Mouse (Mus musculus): ENCODE measurements around the gene Hspa12b. TPM values are rescaled to one million over a fixed set of nuclear protein-coding genes. Genes with fewer than 3 reads are reported as not detected.
A peak's percentile ranks its signal among the peaks of the same experiment; 100 is the strongest.

Hspa12b gene
- polyA plus RNA-seq, 1 experiment from 2014 or later, result 14.2 TPM

DNA sequence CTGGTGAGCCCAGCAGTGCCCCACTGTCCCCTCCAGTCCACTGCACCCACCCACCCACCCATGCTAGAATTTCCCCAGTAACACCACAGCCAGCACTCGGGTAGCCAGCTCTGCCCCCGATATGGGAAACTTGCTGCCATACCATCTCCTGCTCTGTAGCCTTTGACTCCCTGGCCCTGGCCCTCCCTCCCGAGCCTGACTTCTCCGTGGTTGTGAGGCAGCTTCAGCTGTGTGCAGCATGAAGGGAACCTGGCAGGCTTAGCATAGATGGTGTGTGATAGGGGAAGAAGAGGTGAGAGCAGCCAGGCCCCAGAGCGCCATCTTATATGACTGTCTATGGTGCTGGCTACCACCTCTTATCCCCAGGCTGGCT, 13.4 kb downstream of the Hspa12b start:
- H3K9me3 ChIP-seq (ENCODE audit: control insufficient read depth, low read depth, low read length), result no peaks in the 10 kb centered on the region
- 63% methylated on average over 5 of the region's 5 CpGs for WGBS
- H3K4me1 ChIP-seq (ENCODE audit: control insufficient read depth, insufficient read depth, low read length), result no peaks in the 10 kb centered on the region
- H3K4me3 ChIP-seq (ENCODE audit: low read depth, low read length), result no peak overlapping the region
- 0 out of 2 replicates have a peak overlapping the region, but pooled peaks have one; percentile 61 for H3K27ac ChIP-seq (ENCODE audit: low read length)
- no peaks in the 10 kb centered on the region for H3K27me3 ChIP-seq (ENCODE audit: control insufficient read depth, insufficient read depth, low read length)
- peaks cover 48% of the 10 kb centered on the region for H3K36me3 ChIP-seq (ENCODE audit: control insufficient read depth, insufficient read depth, low read length)
- H3K4me2 ChIP-seq (replicated peaks; ENCODE audit: low read depth, low read length), result no peak overlapping the region
- ATAC-seq (ENCODE audit: insufficient number of reproducible peaks, insufficient read depth, low FRiP score, low read depth), result no peak
- H3K9ac ChIP-seq (replicated peaks; ENCODE audit: low read depth, low read length), result no peak overlapping the region

DNA sequence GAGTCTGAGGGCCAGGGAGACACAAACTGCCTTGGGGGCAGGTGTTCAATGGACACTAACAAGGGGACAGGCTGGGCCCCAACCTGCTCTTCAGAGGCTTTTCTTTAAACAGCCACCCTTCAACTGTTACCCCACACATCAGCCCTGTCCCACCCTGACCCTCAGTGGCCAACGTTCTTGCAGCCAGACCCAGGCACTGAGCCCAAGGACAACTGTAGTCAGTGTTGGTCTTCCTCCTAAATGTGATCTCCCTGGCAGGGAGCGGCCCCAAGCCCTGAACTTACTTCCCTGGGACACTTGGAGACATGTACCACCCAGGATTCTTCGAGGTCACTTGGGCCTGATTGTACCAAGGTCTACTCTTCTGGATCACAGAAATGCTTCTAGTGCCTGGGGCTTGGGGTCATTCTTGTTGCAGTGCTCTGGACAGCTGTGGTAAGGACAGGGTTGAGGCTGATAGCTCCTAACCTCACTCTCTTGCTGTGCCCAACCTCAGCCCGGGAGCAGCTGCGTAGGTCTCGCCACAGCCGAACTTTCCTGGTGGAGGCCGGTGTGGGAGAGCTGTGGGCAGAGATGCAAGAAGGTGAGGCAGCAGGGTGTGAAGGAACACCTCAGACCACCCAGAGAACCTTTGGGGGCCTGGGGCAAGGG, 14.4 kb downstream of the Hspa12b start:
- no peak overlapping the region for H3K9ac ChIP-seq (replicated peaks; ENCODE audit: low read depth, low read length)
- H3K36me3 ChIP-seq (ENCODE audit: control insufficient read depth, insufficient read depth, low read length), result peaks cover 49% of the 10 kb centered on the region
- H3K9me3 ChIP-seq (ENCODE audit: control insufficient read depth, low read depth, low read length), result no peaks in the 10 kb centered on the region
- H3K27ac ChIP-seq (ENCODE audit: low read length), result no peak overlapping the region
- H3K27me3 ChIP-seq (ENCODE audit: control insufficient read depth, insufficient read depth, low read length), result no peaks in the 10 kb centered on the region
- H3K4me1 ChIP-seq (ENCODE audit: control insufficient read depth, insufficient read depth, low read length), result no peaks in the 10 kb centered on the region
- 83% methylated on average over 8 of the region's 8 CpGs for WGBS
- H3K4me2 ChIP-seq (replicated peaks; ENCODE audit: low read depth, low read length), result no peak overlapping the region
- no peak overlapping the region for H3K4me3 ChIP-seq (ENCODE audit: low read depth, low read length)
- ATAC-seq (ENCODE audit: insufficient number of reproducible peaks, insufficient read depth, low FRiP score, low read depth), result no peak

DNA sequence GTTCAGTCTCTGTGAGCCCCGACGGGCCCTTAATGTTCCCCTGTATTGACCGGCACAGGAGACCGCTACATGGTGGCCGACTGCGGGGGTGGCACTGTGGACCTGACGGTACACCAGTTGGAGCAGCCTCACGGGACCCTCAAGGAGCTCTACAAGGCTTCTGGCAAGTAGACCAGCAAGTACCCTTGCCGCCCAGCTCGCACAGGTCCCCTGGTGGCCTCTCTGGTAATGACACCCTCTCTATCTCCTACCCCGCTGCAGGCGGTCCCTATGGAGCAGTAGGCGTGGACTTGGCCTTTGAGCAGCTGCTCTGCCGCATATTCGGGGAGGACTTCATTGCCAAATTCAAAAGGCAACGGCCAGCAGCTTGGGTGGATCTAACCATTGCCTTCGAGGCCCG, 15.5 kb downstream of the Hspa12b start:
- H3K9ac ChIP-seq (replicated peaks; ENCODE audit: low read depth, low read length), result no peak overlapping the region
- 0 out of 2 replicates have a peak overlapping the region, but pooled peaks have one; percentile 12 for H3K4me2 ChIP-seq (replicated peaks; ENCODE audit: low read depth, low read length)
- H3K36me3 ChIP-seq (ENCODE audit: control insufficient read depth, insufficient read depth, low read length), result peaks cover 49% of the 10 kb centered on the region

DNA sequence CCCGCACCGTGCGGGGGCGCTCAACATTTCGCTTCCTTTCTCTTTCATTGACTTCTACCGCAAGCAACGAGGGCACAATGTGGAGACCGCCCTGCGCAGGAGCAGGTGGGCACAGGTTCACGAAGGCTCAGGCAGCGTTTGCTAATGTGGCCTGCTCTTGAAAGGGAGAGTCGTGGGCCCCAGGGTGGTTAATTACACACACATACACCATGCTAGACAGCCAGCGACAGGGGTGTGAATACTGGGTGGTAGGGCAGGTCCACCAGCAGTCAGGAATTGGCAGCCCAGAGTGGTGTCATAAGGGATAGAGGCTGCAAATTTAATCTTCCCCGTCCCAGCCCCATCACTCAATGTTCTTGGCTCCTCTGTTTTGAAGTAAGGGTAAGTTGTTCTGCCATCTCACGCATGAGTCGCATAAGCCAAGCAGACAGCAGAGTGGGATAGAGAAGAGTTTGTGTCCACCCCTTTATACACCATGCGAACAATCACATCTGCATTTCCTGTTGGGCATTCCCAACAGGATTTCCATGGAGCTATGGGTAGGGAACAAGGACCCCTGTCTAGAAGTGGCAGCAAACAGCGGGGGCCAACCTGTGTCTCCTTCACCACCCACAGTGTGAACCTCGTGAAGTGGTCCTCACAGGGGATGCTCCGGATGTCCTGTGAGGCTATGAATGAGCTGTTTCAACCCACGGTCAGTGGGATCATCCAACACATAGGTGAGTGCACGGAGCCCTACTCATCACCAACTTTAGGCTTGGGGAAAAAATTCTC, 16.1 kb downstream of the Hspa12b start:
- Histone ChIP-seq H3K27me3 (ENCODE audit: control insufficient read depth, insufficient read depth, low read length) (no peaks in the 10 kb centered on the region), H3K27ac (ENCODE audit: low read length) (no peak overlapping the region), H3K4me1 (ENCODE audit: control insufficient read depth, insufficient read depth, low read length) (no peaks in the 10 kb centered on the region), H3K9ac (replicated peaks; ENCODE audit: low read depth, low read length) (no peak overlapping the region), H3K36me3 (ENCODE audit: control insufficient read depth, insufficient read depth, low read length) (peaks cover 48% of the 10 kb centered on the region), H3K4me2 (replicated peaks; ENCODE audit: low read depth, low read length) (0 out of 2 replicates have a peak overlapping the region, but pooled peaks have one; percentile 12), H3K9me3 (ENCODE audit: control insufficient read depth, low read depth, low read length) (no peaks in the 10 kb centered on the region), H3K4me3 (ENCODE audit: low read depth, low read length) (no peak overlapping the region)
- 75% methylated on average over 22 of the region's 22 CpGs for WGBS
- ATAC-seq (ENCODE audit: insufficient number of reproducible peaks, insufficient read depth, low FRiP score, low read depth), result no peak

More for the DNA sequence above, 15.5 kb downstream of the Hspa12b start:
- Histone ChIP-seq H3K9me3 (ENCODE audit: control insufficient read depth, low read depth, low read length) (no peaks in the 10 kb centered on the region), H3K27me3 (ENCODE audit: control insufficient read depth, insufficient read depth, low read length) (no peaks in the 10 kb centered on the region), H3K4me1 (ENCODE audit: control insufficient read depth, insufficient read depth, low read length) (no peaks in the 10 kb centered on the region), H3K27ac (ENCODE audit: low read length) (no peak overlapping the region), H3K4me3 (ENCODE audit: low read depth, low read length) (no peak overlapping the region)
- ATAC-seq (ENCODE audit: insufficient number of reproducible peaks, insufficient read depth, low FRiP score, low read depth), result 0 out of 2 replicates have a peak, but pooled peaks have one; percentile 20
- WGBS, result 30% methylated on average over 18 of the region's 18 CpGs

DNA sequence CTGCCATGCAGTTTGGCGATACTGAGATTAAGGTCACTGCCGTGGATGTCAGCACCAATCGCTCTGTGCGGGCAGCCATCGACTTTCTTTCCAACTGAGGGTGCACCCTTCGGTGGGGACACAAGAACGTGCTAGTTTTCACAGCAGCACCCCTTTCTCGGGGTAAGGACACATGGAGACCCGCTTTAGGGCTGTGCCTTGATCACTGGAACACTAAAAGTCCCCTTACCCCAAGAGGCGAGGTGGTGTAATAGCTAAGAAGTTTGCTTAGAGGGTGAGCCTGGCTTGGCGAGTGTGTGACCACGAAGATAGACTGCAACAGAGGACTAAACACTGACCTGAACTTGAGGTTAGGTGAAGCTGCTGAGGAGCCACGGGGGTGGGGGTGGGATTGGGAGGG, 18.0 kb downstream of the Hspa12b start:
- no peak for ATAC-seq (ENCODE audit: insufficient number of reproducible peaks, insufficient read depth, low FRiP score, low read depth)
- Histone ChIP-seq H3K4me2 (replicated peaks; ENCODE audit: low read depth, low read length) (no peak overlapping the region), H3K4me1 (ENCODE audit: control insufficient read depth, insufficient read depth, low read length) (no peaks in the 10 kb centered on the region), H3K9ac (replicated peaks; ENCODE audit: low read depth, low read length) (no peak overlapping the region), H3K27ac (ENCODE audit: low read length) (no peak overlapping the region), H3K27me3 (ENCODE audit: control insufficient read depth, insufficient read depth, low read length) (no peaks in the 10 kb centered on the region), H3K4me3 (ENCODE audit: low read depth, low read length) (no peak overlapping the region), H3K36me3 (ENCODE audit: control insufficient read depth, insufficient read depth, low read length) (peaks cover 47% of the 10 kb centered on the region), H3K9me3 (ENCODE audit: control insufficient read depth, low read depth, low read length) (no peaks in the 10 kb centered on the region)
- WGBS, result 55% methylated on average over 13 of the region's 13 CpGs

DNA sequence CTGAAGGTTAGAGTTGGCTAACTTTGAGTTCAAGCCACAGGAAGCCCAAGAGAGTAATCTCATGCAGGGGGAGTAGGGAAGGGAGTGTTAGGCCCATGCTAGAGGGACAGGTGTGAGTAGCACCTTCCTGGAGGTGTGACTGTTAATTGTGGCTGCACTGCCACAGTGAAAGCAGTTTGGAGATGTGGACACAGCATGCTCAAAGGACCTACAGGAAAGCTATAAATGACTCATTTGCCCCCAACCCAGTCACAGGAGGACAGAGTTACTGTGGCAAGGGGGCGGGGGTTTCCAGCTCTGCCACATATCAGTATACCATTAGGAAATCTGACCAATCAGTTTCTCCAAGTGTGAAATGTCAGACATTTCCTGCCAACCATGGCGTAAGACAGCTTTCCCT, 18.5 kb downstream of the Hspa12b start:
- H3K27me3 ChIP-seq (ENCODE audit: control insufficient read depth, insufficient read depth, low read length), result no peaks in the 10 kb centered on the region
- no peaks in the 10 kb centered on the region for H3K9me3 ChIP-seq (ENCODE audit: control insufficient read depth, low read depth, low read length)
- no peaks in the 10 kb centered on the region for H3K4me1 ChIP-seq (ENCODE audit: control insufficient read depth, insufficient read depth, low read length)
- H3K27ac ChIP-seq (ENCODE audit: low read length), result no peak overlapping the region
- H3K4me3 ChIP-seq (ENCODE audit: low read depth, low read length), result no peak overlapping the region
- ATAC-seq (ENCODE audit: insufficient number of reproducible peaks, insufficient read depth, low FRiP score, low read depth), result no peak
- no peak overlapping the region for H3K9ac ChIP-seq (replicated peaks; ENCODE audit: low read depth, low read length)
- no peak overlapping the region for H3K4me2 ChIP-seq (replicated peaks; ENCODE audit: low read depth, low read length)
- peaks cover 47% of the 10 kb centered on the region for H3K36me3 ChIP-seq (ENCODE audit: control insufficient read depth, insufficient read depth, low read length)
- WGBS, result 78% methylated on average over 2 of the region's 2 CpGs

DNA sequence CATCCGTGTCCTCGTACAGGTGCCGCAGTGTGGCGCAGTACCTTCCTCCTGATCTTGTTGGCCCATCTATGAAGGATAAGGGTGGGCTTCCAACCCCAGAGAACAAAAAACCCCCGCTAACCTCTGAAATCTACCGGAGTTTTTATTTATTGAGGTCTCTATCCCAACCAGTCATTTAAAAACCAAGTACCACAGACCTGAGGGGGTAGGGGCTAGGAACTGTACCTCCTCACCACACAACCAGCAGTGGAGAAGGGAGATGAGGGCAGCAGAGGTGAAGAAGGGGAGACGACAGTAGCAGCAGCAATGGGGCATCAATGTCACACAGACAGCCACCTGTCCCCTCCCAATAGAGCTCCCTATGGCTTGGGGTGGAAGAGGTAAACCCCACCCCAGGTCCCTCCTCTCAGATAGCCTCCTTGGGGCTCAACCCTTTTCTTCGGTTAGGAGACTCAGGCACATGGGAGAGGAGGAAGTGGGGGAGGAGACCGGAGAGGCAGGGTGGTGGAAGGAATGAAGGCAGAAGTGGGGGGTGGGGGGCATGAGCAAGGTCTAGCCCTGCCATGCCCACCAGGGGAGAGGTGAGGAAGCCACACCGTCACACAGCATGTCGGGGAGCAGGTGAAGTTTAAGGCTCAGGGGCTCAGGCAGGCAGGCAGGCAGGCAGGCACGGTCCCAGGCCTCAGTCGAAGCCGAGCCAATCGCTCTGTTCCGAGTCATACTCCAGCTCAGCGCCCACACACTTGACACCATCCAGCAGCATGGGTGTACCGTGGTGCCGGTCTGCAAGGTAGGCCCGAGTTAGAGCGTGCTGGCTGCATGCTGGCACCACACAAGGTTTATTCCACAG, 19.3 kb downstream of the Hspa12b start:
- Histone ChIP-seq H3K36me3 (ENCODE audit: control insufficient read depth, insufficient read depth, low read length) (peaks cover 52% of the 10 kb centered on the region), H3K27me3 (ENCODE audit: control insufficient read depth, insufficient read depth, low read length) (no peaks in the 10 kb centered on the region)
- ATAC-seq (ENCODE audit: insufficient number of reproducible peaks, insufficient read depth, low FRiP score, low read depth), result no peak

DNA sequence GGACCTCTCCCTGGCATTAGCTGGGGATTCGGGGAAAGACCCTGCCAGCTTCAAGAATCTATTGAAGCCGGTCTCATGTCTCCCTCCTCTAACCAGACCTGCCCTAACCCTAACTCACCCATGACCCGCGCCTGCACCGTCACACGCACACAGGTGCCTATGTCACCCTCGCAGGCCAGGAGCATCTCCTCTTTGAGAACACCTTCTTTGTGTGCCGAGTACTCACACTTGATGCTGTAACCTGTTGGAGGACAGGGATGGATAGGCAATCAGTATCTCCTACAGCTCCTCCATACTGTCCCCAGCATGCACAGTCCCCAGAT, 19.9 kb downstream of the Hspa12b start:
- Histone ChIP-seq H3K4me3 (ENCODE audit: low read depth, low read length) (no peak overlapping the region), H3K36me3 (ENCODE audit: control insufficient read depth, insufficient read depth, low read length) (peaks cover 50% of the 10 kb centered on the region), H3K4me2 (replicated peaks; ENCODE audit: low read depth, low read length) (no peak overlapping the region), H3K9me3 (ENCODE audit: control insufficient read depth, low read depth, low read length) (no peaks in the 10 kb centered on the region), H3K4me1 (ENCODE audit: control insufficient read depth, insufficient read depth, low read length) (no peaks in the 10 kb centered on the region), H3K9ac (replicated peaks; ENCODE audit: low read depth, low read length) (no peak overlapping the region), H3K27ac (ENCODE audit: low read length) (no peak overlapping the region), H3K27me3 (ENCODE audit: control insufficient read depth, insufficient read depth, low read length) (no peaks in the 10 kb centered on the region)
- ATAC-seq (ENCODE audit: insufficient number of reproducible peaks, insufficient read depth, low FRiP score, low read depth), result no peak
- WGBS, result 98% methylated on average over 8 of the region's 8 CpGs

More for the DNA sequence above, 19.3 kb downstream of the Hspa12b start:
- H3K4me2 ChIP-seq (replicated peaks; ENCODE audit: low read depth, low read length), result no peak overlapping the region
- 84% methylated on average over 21 of the region's 21 CpGs for WGBS
- H3K4me1 ChIP-seq (ENCODE audit: control insufficient read depth, insufficient read depth, low read length), result no peaks in the 10 kb centered on the region
- no peaks in the 10 kb centered on the region for H3K9me3 ChIP-seq (ENCODE audit: control insufficient read depth, low read depth, low read length)
- H3K9ac ChIP-seq (replicated peaks; ENCODE audit: low read depth, low read length), result no peak overlapping the region
- no peak overlapping the region for H3K27ac ChIP-seq (ENCODE audit: low read length)
- no peak overlapping the region for H3K4me3 ChIP-seq (ENCODE audit: low read depth, low read length)

Measured in stomach, embryonic 14.5 days (tissue).